Mouse (Mus musculus) c-Kit-negative CD71-positive TER-119-positive erythroid progenitor cells, embryonic 14.5 days (primary cell): ENCODE measurements around the gene Vmn1r209.
"Not testable (repeated sequence)": the region's sequence is repeated elsewhere in the genome, so short reads cannot be mapped to it uniquely, and the experiment has no call there.

Experiments
- DNase-seq: peaks from one replicate; pipeline ENCODE4 v3.0.0-alpha.2; 2013; ENCODE audit warnings: low read depth, low spot score

Vmn1r209 gene

GRCm38 (mm10) chr13:22809582-22809981, at the start of gene Vmn1r209:
Gene Vmn1r209 (minus strand): TSS chr13:22809682.
- DNase-seq = not testable (repeated sequence)

DNA sequence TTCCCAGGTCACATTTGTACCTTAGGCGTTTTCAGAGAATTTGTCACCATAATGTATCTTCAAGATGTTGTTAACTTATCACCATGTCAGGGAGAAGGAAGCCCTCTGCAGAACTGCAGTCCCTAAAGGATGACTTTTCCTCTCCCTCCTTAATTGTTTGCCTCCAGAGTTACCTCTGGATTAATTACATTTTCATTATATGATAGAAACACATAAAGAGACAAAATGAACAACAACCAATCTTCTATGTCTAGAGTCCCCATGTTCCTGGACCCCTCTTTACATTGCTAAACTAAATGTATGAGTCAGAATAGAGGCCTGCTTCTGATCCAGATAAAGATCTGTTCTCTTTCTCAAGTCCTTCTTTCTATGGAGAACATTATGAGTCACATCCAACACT, 48.0 kb upstream of the Vmn1r209 start, which contains the start of gene Vmn1r211:
Gene Vmn1r211 (minus strand): TSS at position 101 of the 400 bp plus-strand sequence.
- DNase-seq = no peak

GRCm38 (mm10) chr13:22854760-22855159, 45.3 kb upstream of the Vmn1r209 start:
- no peak for DNase-seq

GRCm38 (mm10) chr13:22846798-22847197, 37.3 kb upstream of the Vmn1r209 start:
- no peak for DNase-seq

- not testable (repeated sequence) for DNase-seq
Observed at GRCm38 (mm10) chr13:22844304-22844703, 34.8 kb upstream of the Vmn1r209 start.

DNA sequence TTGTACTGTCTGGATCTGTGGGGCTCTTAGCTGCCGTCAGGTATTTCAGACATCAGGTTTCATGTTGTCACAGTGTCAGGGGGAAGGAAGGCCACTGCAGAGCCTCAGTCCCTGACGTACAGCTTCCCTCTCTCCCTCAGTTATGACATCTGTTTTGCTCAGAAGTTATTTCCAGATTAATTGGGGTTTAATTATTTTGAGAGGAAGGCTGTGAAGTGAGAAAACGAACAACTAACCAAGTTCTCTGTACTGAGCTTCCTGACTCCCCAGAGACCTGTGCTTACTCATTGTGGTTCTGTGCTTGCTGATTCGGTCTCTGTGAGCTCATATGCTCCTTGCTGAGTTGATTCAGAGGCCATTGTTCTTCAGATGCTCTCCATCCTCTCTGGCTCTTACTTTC, 21.8 kb upstream of the Vmn1r209 start, which contains the start of gene Vmn1r210:
Gene Vmn1r210 (minus strand): TSS at position 101 of the 400 bp plus-strand sequence.
- DNase-seq = no peak

DNA sequence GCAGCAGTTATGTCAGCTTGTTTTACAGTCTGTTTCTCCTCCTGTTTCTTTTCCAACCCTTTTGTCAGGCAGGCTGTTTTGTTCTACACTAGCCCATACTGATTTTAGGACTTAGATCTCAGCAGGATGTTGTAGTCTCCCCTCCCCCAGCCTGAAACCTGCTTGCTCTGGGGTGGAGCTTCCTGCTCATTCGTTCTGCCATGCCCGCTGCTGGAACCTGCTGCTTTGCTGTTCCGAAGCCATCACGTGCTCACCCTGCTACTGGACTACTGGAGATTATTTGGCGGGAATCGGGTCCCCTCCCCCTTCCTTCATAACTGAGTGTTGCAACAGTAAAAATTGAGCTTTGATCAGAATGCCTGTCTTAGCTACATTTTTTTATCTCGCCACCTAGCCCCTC, 19.9 kb upstream of the Vmn1r209 start:
- DNase-seq = not testable (repeated sequence)

DNA sequence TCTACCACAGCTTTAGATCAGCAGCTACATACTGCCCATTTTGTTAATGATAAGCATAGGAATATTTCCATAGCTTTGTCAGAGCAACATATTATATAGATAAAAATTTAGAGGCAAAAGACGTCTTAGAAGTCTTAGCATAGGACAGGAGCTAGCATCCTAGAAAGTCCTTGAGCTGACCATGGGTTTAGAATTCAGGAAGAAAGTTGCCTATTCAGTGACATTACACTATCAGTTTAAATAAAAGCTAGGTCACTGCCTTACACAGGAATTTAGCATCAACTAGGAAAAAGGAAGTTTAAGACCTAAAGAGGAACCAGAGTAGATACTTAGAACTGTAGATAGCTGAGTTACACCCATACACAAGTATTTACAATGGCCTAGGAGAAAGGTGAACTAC, 12.1 kb upstream of the Vmn1r209 start:
- DNase-seq = not testable (repeated sequence)

- DNase-seq = not testable (repeated sequence)
Observed at GRCm38 (mm10) chr13:22788096-22788495, 21.4 kb downstream of the Vmn1r209 start.

DNA sequence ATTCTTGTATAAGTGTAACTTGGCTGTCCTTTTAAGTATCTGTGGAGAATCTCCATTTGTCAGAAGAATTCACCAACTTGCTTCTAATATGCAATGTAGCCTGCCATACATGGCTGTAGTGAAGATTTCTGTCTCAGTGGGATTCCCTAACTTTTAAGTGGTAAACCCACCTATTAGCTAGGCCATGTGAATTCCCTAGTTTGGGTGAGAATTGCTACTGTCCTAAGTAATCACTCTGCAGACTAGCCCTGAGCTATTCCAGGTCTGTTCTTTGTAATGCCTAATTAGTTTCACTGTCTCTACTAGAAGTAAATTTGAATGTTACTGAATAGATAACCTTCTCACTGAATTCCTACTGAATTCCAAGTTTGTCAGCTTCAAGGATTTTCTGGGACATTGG, 25.3 kb downstream of the Vmn1r209 start:
- DNase-seq = not testable (repeated sequence)

DNA sequence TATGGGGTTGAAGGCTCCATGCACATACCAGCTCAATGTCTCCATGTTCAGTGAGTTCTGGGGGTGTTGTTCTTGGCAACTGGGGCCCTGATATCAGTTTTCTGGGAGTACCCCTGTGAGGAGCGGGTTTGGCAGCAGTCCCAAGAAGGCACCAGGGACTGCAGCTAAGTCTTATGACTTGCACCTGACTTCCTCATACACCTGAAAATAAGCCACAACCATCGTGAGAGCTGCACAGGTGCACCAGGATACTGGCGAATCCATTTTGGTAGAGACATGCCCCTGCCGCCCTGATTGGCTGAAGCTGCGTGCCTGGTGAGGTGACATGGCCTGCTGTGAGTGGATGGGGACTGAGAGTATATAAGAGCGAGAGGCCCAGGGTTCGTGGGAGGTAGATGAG, 32.2 kb downstream of the Vmn1r209 start, which contains the start of gene Vmn1r208:
Gene Vmn1r208 (minus strand): TSS at position 101 of the 400 bp plus-strand sequence.
- not testable (repeated sequence) for DNase-seq

GRCm38 (mm10) chr13:22771592-22771991, 37.9 kb downstream of the Vmn1r209 start:
- DNase-seq = not testable (repeated sequence)
